Mouse (Mus musculus) neural tube, embryonic 14.5 days (tissue): ENCODE data around the gene Actl6b. TPM values are rescaled to one million over a fixed set of nuclear protein-coding genes. Genes with fewer than 3 reads are reported as not detected.
A peak's percentile ranks its signal among the peaks of the same experiment; 100 is the strongest.

Experiments
- ATAC-seq: fragments of 200-750 bp; cut with Nextera tagmentation; 2 replicates; pipeline ENCODE4 v1.8.0; 2017; ENCODE audit warnings: low read depth, mild to moderate bottlenecking, moderate TSS enrichment, moderate library complexity
- H3K27ac ChIP-seq: fragments of 300-500 bp; sonication (generic); 2 replicates; pipeline ENCODE4 v1.5.1; 2014; ENCODE audit warnings: low read depth, mild to moderate bottlenecking, control low read depth, low read length, moderate library complexity, mixed read lengths
- H3K27me3 ChIP-seq: fragments of 300-500 bp; sonication (generic); 2 replicates; pipeline ENCODE4 v1.6.1; 2014; ENCODE audit warnings: low read length; ENCODE audit not compliant: control insufficient read depth, insufficient read depth
- H3K36me3 ChIP-seq: fragments of 300-500 bp; sonication (generic); 2 replicates; pipeline ENCODE4 v1.6.1; 2014; ENCODE audit warnings: low read length, mixed read lengths; ENCODE audit not compliant: control insufficient read depth, insufficient read depth
- H3K4me1 ChIP-seq: fragments of 300-500 bp; sonication (generic); 2 replicates; pipeline ENCODE4 v1.6.1; 2014; ENCODE audit warnings: low read length; ENCODE audit not compliant: control insufficient read depth, insufficient read depth
- H3K4me2 ChIP-seq: fragments of 300-500 bp; sonication (generic); 2 replicates; pipeline ENCODE4 v1.6.1; 2014; ENCODE audit warnings: mild to moderate bottlenecking, low read depth, low read length, control low read depth
- H3K4me3 ChIP-seq: fragments of 300-500 bp; sonication (generic); 2 replicates; pipeline ENCODE4 v1.5.1; 2014; ENCODE audit warnings: low read depth, low read length, control low read depth, mixed read lengths
- H3K9ac ChIP-seq: fragments of 300-500 bp; sonication (generic); replicated peaks from 2 replicates; pipeline ENCODE4 v1.6.1; 2014; ENCODE audit warnings: low read depth, mild to moderate bottlenecking, control low read depth, low read length, mixed read lengths
- H3K9me3 ChIP-seq: fragments of 300-500 bp; sonication (generic); 2 replicates; pipeline ENCODE4 v1.6.1; 2016; ENCODE audit warnings: low read length; ENCODE audit not compliant: control insufficient read depth
- WGBS: fragments of 180-500 bp; shearing (Covaris S2); extraction: QIAGEN DNeasy Blood & Tissue Kit; methylation state at CpG from one replicate; pipeline ENCODE4 v1.1.7; 2014; 5-methylcytosine and 5-hydroxymethylcytosine counted together
- polyA plus RNA-seq: library from polyadenylated mRNA; unstranded; fragments of >200 nt; fragmentation: Nextera tagmentation; extraction: Ambion mirVana; gene quantifications from 2 replicates; pipeline ENCODE4 v1.2.1, GENCODE M21; 2014

The Actl6b gene
- polyA plus RNA-seq, 1 experiment from 2014 or later, result 236 TPM

DNA sequence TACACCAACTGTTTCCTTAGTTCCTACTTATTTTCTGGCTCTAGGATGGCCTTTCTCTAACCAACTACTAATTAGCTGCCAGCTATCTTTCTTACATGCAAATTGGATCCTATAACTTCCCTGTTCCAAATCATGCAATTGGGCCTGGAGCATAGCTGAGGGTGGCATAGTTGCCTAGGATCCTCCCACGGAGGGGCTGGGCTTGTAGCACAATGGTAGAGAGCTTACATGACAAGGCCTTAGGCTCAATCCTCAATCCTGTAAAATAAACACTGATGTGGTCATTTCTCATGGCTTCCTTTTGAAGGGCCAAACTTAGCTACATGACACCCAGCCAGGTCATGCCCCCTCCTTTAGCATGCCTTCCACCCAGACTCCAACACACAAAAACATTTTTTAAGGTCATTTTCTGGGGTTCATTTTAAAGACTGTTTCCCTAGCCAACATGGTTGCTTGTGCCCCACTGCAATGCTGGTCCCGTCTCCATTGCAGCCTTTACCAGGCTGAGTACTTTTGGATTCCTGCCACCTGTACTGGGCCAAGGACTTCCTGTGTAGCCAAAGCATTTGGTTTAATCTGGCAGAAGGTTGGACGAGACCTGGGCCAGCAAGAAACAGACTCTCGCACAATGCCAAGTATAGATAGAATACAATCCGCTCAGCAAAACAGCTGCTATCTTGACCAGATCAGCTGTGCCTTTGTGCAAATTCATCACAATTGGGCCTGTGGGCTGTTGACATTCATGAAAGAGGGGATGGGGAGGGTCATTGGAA lies 11.4 kb upstream of the Actl6b start:
- H3K4me2 ChIP-seq, result no peak overlapping the region
- H3K4me1 ChIP-seq, result no peaks in the 10 kb centered on the region
- ATAC-seq, result no peak
- H3K27me3 ChIP-seq, result no peaks in the 10 kb centered on the region
- H3K36me3 ChIP-seq, result no peaks in the 10 kb centered on the region
- no peak overlapping the region for H3K27ac ChIP-seq
- 74% methylated on average over 5 of the region's 5 CpGs for WGBS
- no peaks in the 10 kb centered on the region for H3K9me3 ChIP-seq
- no peak overlapping the region for H3K4me3 ChIP-seq
- H3K9ac ChIP-seq, result no peak overlapping the region

DNA sequence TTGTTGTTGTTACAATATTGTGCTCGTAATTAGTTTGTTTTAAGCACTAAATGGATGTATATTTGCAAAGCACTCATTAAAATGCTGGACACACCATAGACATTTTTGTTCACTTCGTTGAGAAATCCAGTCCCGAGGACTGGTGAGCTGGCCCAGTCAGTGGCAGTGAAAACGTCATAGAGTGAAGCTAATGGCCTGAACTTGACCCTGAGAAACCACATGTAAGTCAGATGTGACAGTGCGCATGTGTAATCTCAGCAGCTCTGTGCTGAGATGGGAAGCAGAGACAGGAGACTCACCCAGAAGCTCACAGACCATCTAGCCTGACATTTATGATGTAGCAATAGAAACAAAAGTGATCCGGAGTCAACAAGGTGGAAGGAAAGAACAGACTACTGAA lies 8.4 kb upstream of the Actl6b start:
- ATAC-seq, result no peak
- no peak overlapping the region for H3K4me2 ChIP-seq
- no peak overlapping the region for H3K27ac ChIP-seq
- 68% methylated on average over 6 of the region's 6 CpGs for WGBS
- H3K4me3 ChIP-seq, result no peak overlapping the region
- H3K9ac ChIP-seq, result no peak overlapping the region
- H3K4me1 ChIP-seq, result no peaks in the 10 kb centered on the region
- no peaks in the 10 kb centered on the region for H3K36me3 ChIP-seq
- no peaks in the 10 kb centered on the region for H3K9me3 ChIP-seq
- H3K27me3 ChIP-seq, result no peaks in the 10 kb centered on the region

DNA sequence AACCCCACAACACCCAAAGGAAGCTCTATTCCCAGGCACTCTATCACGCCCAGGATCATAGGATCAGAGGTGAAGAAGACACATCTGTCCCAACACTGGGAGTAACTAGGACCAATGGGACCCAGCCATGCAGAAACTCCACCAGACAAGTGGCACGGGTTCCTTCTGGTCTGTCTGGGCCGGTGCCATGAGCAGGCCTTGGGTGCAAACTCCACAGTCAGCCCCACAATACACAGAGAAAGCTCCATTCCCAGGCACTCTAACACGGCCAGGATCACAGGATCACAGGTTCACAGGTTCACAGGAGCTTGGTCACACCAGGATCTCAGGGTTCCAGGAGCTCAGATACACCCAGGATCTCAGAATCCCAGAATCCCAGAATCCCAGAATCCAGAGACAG lies 7.7 kb upstream of the Actl6b start:
- 82% methylated on average over 4 of the region's 4 CpGs for WGBS
- no peaks in the 10 kb centered on the region for H3K9me3 ChIP-seq
- H3K9ac ChIP-seq, result no peak overlapping the region
- H3K27me3 ChIP-seq, result no peaks in the 10 kb centered on the region
- no peak for ATAC-seq
- no peak overlapping the region for H3K27ac ChIP-seq
- H3K4me3 ChIP-seq, result no peak overlapping the region
- no peaks in the 10 kb centered on the region for H3K4me1 ChIP-seq
- H3K36me3 ChIP-seq, result no peaks in the 10 kb centered on the region
- H3K4me2 ChIP-seq, result no peak overlapping the region

DNA sequence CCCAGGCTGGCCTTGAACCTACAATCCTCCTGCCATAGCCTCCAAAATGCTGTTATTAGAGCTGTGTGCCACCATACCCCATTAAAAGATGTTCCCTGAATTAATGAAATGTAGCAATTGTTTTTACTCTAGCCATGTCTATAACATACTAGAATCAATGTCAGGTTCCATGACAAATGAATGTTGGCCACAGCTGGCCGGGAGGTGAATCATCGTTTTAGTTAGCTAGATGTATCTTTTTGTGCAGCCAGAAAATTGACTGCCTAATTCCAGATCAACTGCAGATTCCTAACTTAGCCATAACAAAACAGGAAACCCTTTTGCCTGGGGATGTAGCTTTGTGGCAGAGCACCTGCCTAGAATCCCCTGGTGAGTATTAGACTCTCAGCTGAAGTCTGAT lies 3.5 kb upstream of the Actl6b start:
- H3K4me3 ChIP-seq, result no peak overlapping the region
- ATAC-seq, result no peak
- no peaks in the 10 kb centered on the region for H3K9me3 ChIP-seq
- 79% methylated on average over 2 of the region's 2 CpGs for WGBS
- no peak overlapping the region for H3K27ac ChIP-seq
- no peaks in the 10 kb centered on the region for H3K36me3 ChIP-seq
- H3K4me1 ChIP-seq, result peaks cover 9% of the 10 kb centered on the region; the same call in 1 of the 2 replicates
- H3K4me2 ChIP-seq, result no peak overlapping the region
- H3K27me3 ChIP-seq, result no peaks in the 10 kb centered on the region
- H3K9ac ChIP-seq, result no peak overlapping the region

DNA sequence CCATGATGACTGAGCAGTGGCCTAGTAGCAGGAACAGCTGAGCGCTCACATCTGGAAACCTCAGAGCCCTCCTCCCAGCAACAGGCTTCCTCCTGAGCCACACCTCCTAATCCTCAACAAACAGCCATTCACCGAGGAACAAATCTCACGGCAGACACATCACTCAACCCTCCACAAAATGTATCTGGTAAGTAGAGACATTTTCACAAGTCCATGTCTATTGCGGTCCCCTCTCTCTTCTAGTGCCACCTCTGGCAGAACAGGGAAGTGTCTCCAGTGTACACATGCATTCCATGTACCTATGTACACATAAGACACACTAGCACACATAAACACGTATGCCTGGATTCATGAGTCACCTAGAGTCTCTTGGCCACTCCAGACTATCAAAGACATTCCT lies 2.2 kb upstream of the Actl6b start:
- Histone ChIP-seq H3K9ac (no peak overlapping the region), H3K36me3 (no peaks in the 10 kb centered on the region), H3K27ac (no peak overlapping the region), H3K27me3 (no peaks in the 10 kb centered on the region), H3K9me3 (no peaks in the 10 kb centered on the region), H3K4me1 (peaks cover 10% of the 10 kb centered on the region; the same call in 1 of the 2 replicates), H3K4me3 (no peak overlapping the region), H3K4me2 (no peak overlapping the region)
- 80% methylated on average over 5 of the region's 5 CpGs for WGBS
- ATAC-seq, result no peak

- peak; percentile 19; the same call in 1 of the 2 replicates for ATAC-seq
- Histone ChIP-seq H3K27ac (peak overlapping the region; percentile 76), H3K9me3 (no peaks in the 10 kb centered on the region), H3K36me3 (no peaks in the 10 kb centered on the region), H3K4me2 (peak overlapping the region; percentile 50), H3K4me1 (peaks cover 10% of the 10 kb centered on the region; the same call in 1 of the 2 replicates), H3K4me3 (peak overlapping the region; percentile 43), H3K27me3 (no peaks in the 10 kb centered on the region), H3K9ac (peak overlapping the region; percentile 56)
- WGBS, result 23% methylated on average over 6 of the region's 6 CpGs
Measured at GRCm38 (mm10) chr5:137553000-137553399, 317 bp upstream of the Actl6b start.

DNA sequence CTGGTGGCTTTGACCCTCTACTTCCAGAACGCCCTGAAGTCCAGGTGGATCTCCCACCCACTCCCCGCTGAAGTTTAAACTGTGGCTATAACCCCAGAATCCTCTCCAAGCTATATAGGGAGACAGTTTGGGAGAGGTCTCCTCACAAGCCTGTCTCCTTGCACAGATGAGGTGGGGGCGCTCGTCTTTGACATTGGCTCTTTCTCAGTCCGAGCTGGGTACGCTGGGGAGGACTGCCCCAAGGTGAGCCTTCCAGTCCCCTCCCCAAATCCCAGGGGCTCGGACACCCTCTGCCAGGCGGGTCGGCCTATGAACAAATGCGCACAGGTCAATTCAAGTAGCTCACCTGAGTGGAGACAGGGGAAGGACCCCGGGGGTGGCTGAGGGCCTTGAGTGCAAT lies 581 bp downstream of the Actl6b start:
- no peaks in the 10 kb centered on the region for H3K9me3 ChIP-seq
- no peaks in the 10 kb centered on the region for H3K36me3 ChIP-seq
- peak overlapping the region; percentile 56 for H3K9ac ChIP-seq
- peak overlapping the region; percentile 43 for H3K4me3 ChIP-seq
- peak overlapping the region; percentile 50 for H3K4me2 ChIP-seq
- ATAC-seq, result peak; percentile 56; the same call in 1 of the 2 replicates
- H3K4me1 ChIP-seq, result peaks cover 10% of the 10 kb centered on the region; the same call in 1 of the 2 replicates
- WGBS, result 41% methylated on average over 11 of the region's 11 CpGs
- H3K27ac ChIP-seq, result no peak overlapping the region; the same call in 1 of the 2 replicates
- no peaks in the 10 kb centered on the region for H3K27me3 ChIP-seq

DNA sequence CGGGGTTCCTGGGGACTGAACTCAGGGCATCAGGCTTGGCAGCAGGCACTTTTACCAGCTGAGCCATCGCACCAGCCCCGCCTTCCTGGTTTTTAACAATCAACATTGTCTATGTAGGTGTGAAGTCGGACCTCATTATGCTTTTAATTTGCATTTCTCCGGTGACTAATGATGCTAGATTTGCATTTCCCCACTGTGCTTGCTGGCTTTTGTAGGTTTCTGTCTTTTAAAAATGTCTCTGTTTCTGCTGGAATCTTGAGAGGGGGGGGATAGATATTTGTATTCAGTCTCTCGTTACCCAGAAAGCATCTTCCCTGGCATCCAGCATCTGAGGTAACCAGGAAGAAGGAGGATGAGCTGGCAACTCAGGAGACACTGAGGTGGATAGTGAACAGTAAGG lies 8.2 kb downstream of the Actl6b start:
- Histone ChIP-seq H3K4me1 (no peaks in the 10 kb centered on the region), H3K9ac (no peak overlapping the region), H3K4me3 (no peak overlapping the region), H3K9me3 (no peaks in the 10 kb centered on the region), H3K36me3 (no peaks in the 10 kb centered on the region), H3K27me3 (no peaks in the 10 kb centered on the region), H3K4me2 (no peak overlapping the region), H3K27ac (no peak overlapping the region)
- no peak for ATAC-seq
- WGBS, result 57% methylated on average over 6 of the region's 6 CpGs

DNA sequence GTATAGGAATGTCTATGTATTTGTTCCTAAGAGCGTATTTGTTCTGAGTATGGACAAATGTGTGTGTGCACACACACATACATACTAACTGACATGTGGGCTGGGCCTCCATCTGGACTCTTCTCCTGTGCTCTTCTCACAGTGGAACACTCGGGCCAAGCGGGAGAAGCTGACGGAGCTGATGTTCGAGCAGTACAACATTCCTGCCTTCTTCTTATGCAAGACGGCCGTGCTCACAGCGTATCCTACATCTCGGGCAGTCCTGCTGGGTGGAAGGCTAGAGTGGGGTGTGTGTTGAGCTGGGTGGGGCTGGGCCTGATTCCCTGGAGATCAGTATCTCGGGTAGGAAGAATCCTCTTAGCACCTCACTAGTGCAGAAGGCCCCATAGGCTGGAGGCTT lies 9.6 kb downstream of the Actl6b start:
- Histone ChIP-seq H3K9me3 (no peaks in the 10 kb centered on the region), H3K27ac (no peak overlapping the region), H3K27me3 (no peaks in the 10 kb centered on the region), H3K4me2 (no peak overlapping the region), H3K4me3 (no peak overlapping the region), H3K36me3 (peaks cover 4% of the 10 kb centered on the region; the same call in 1 of the 2 replicates), H3K4me1 (no peaks in the 10 kb centered on the region), H3K9ac (no peak overlapping the region)
- ATAC-seq, result no peak
- 77% methylated on average over 10 of the region's 10 CpGs for WGBS
